Mouse (Mus musculus) forebrain, embryonic 14.5 days (tissue): ENCODE data around the gene Kcnk5. TPM values are rescaled to one million over a fixed set of nuclear protein-coding genes. Genes with fewer than 3 reads are reported as not detected.

ENCODE experiments used
- ATAC-seq: fragments of 200-750 bp; cut with Nextera tagmentation; 2 replicates; pipeline ENCODE4 v1.8.0; 2017; ENCODE audit warnings: mild to moderate bottlenecking, moderate library complexity
- DNase-seq: peaks from one replicate; pipeline ENCODE4 v3.0.0-alpha.2; 2015; ENCODE audit warnings: low spot score
- H3K27ac ChIP-seq: fragments of 300-500 bp; sonication (generic); 2 replicates; pipeline ENCODE4 v1.5.1; 2014; ENCODE audit warnings: low read depth, mild to moderate bottlenecking, control low read depth, low read length, moderate library complexity
- H3K27me3 ChIP-seq: fragments of 300-500 bp; sonication (generic); replicated peaks from 2 replicates; pipeline ENCODE4 v1.6.1; 2014; ENCODE audit warnings: low read length, control low read depth, mixed read lengths; ENCODE audit not compliant: control insufficient read depth, insufficient read depth
- H3K36me3 ChIP-seq: fragments of 300-500 bp; sonication (generic); 2 replicates; pipeline ENCODE4 v1.6.1; 2014; ENCODE audit warnings: low read length, control low read depth; ENCODE audit not compliant: control insufficient read depth, insufficient read depth
- H3K4me1 ChIP-seq: fragments of 300-500 bp; sonication (generic); 2 replicates; pipeline ENCODE4 v1.6.1; 2014; ENCODE audit warnings: antibody characterized with exemption, low read length, control low read depth; ENCODE audit not compliant: control insufficient read depth, insufficient read depth
- H3K4me2 ChIP-seq: fragments of 300-500 bp; sonication (generic); 2 replicates; pipeline ENCODE4 v1.6.1; 2014; ENCODE audit warnings: mild to moderate bottlenecking, control low read depth, low read length
- H3K4me3 ChIP-seq: fragments of 300-500 bp; sonication (generic); 2 replicates; pipeline ENCODE4 v1.5.1; 2014; ENCODE audit warnings: low read depth, low read length, control low read depth
- H3K9ac ChIP-seq: fragments of 300-500 bp; sonication (generic); 2 replicates; pipeline ENCODE4 v1.6.1; 2014; ENCODE audit warnings: mild to moderate bottlenecking, low read length, control low read depth, moderate library complexity
- H3K9me3 ChIP-seq: fragments of 300-500 bp; sonication (generic); replicated peaks from 2 replicates; pipeline ENCODE4 v1.6.1; 2016; ENCODE audit warnings: low read length, control low read depth, mixed read lengths; ENCODE audit not compliant: control insufficient read depth
- WGBS: fragments of 180-500 bp; shearing (Covaris S2); extraction: QIAGEN DNeasy Blood & Tissue Kit; methylation state at CpG from one replicate; pipeline ENCODE4 v1.1.7; 2014; 5-methylcytosine and 5-hydroxymethylcytosine counted together
- polyA plus RNA-seq: library from polyadenylated mRNA; unstranded; fragments of >200 nt; fragmentation: Nextera tagmentation; extraction: Ambion mirVana; gene quantifications from 2 replicates; pipeline ENCODE4 v1.2.1, GENCODE M21; 2014

Kcnk5 gene
- polyA plus RNA-seq, 1 experiment from 2014 or later = 2.5 TPM

DNA sequence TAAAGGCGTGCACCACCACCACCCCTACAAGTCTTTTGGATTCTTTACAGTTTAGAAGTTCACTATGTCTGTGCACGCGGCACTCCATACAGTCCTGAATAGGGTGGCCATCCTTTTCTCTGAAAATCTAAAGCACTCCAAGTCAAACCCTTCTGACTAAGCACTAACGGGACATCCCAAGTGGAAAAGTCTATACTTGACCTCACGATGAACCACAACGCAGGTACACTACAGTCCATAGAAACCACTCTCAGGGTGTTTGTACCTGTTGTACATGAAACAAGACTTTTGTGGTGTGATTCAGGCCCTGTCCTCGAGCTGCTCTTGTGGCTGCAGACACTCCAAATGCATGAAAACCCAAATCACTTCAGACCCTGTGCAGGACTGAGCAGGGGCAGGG, 6.5 kb downstream of the Kcnk5 start:
- Histone ChIP-seq H3K4me1 (peaks cover 11% of the 10 kb centered on the region), H3K4me3 (no peak overlapping the region), H3K4me2 (no peak overlapping the region), H3K36me3 (no peaks in the 10 kb centered on the region), H3K27me3 (no peaks in the 10 kb centered on the region; the same call in 1 of the 2 replicates), H3K27ac (no peak overlapping the region), H3K9ac (no peak overlapping the region), H3K9me3 (no peaks in the 10 kb centered on the region)
- 93% methylated on average over 7 of the region's 7 CpGs for WGBS
- ATAC-seq (no peak), DNase-seq (no peak)

DNA sequence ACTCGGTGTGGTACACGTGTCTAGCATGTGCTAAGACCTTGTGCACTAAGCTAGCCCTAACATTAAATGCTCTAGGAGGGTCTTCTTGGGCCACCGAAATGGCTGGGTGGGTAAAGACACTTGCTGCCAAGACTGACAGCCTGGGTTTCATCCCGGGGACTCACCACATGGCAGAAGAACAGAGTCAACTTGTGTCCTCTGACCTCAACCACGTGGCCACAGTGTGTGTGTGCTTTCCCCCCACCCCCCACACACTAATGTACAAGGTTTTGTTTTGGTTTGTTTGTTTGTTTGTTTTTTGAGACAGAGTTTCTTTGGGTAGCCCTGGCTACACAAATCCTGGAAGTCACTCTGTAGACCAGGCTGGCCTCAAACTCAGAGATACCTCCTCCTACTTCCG, 6.9 kb downstream of the Kcnk5 start:
- Histone ChIP-seq H3K27ac (no peak overlapping the region), H3K4me1 (peaks cover 9% of the 10 kb centered on the region), H3K36me3 (no peaks in the 10 kb centered on the region), H3K4me3 (no peak overlapping the region), H3K9ac (no peak overlapping the region), H3K9me3 (no peaks in the 10 kb centered on the region), H3K27me3 (no peaks in the 10 kb centered on the region; the same call in 1 of the 2 replicates), H3K4me2 (no peak overlapping the region)
- WGBS = 87% methylated on average over 6 of the region's 6 CpGs
- DNase-seq (no peak), ATAC-seq (no peak)

DNA sequence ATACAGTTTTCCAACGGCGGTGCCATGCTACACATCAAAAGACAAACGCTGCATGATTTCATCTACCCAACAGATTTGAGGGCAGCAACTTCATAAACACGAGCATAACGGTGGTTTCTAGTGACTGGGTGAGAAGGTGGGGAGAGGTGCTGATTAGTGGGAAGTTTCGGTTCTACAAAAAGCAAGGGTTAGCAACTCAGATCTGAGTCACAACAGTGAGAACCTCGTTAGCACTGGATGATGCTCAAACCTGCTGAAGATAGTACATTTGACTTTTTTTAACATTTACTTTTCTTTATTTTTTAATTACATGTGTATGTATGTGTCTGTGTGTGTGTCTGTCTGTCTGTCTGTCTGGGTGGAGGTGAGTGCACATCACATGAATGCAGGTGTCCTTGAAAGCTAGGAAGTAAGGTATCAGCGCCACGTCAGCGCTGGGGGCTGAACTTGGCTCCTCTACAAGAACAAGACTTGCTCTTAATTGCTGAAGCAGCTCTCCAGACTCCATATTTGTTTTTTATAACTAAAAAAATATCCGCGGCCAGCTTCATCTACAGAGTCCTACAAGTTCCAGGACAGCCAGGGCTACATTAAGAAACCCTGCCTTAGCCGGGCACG, 7.6 kb downstream of the Kcnk5 start:
- H3K27me3 ChIP-seq = no peaks in the 10 kb centered on the region
- no peak overlapping the region for H3K9ac ChIP-seq
- no peak overlapping the region for H3K27ac ChIP-seq
- WGBS = 85% methylated on average over 14 of the region's 14 CpGs
- H3K9me3 ChIP-seq = no peaks in the 10 kb centered on the region
- H3K4me3 ChIP-seq = no peak overlapping the region
- peaks cover 3% of the 10 kb centered on the region; the same call in 1 of the 2 replicates for H3K4me1 ChIP-seq
- no peaks in the 10 kb centered on the region for H3K36me3 ChIP-seq
- DNase-seq (no peak), ATAC-seq (no peak)
- no peak overlapping the region for H3K4me2 ChIP-seq

DNA sequence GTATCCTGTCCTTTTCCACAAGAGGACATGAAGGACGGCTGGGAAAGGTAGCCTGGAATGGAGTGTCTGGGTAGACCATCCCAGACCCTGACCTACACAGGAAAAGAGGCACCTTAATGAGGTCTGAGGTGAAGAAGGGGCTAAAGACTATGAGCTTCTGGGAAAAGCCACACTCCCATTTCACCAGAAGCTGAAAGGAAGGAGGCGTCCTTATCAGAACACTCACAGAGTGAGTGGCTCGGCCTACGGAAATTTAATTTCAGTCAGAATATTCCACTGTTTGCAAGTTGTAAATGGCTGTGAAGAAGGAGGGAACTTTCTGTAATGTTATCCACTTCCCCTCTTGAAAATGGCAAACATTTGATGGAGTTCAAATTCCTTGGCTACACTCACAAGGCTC, 8.7 kb downstream of the Kcnk5 start:
- Histone ChIP-seq H3K9me3 (no peaks in the 10 kb centered on the region), H3K36me3 (no peaks in the 10 kb centered on the region), H3K4me3 (no peak overlapping the region), H3K27me3 (no peaks in the 10 kb centered on the region), H3K4me1 (peaks cover 3% of the 10 kb centered on the region; the same call in 1 of the 2 replicates), H3K9ac (no peak overlapping the region), H3K27ac (no peak overlapping the region), H3K4me2 (no peak overlapping the region)
- whole genome bisulfite sequencing = 91% methylated on average over 4 of the region's 4 CpGs
- DNase-seq (no peak), ATAC-seq (no peak)

DNA sequence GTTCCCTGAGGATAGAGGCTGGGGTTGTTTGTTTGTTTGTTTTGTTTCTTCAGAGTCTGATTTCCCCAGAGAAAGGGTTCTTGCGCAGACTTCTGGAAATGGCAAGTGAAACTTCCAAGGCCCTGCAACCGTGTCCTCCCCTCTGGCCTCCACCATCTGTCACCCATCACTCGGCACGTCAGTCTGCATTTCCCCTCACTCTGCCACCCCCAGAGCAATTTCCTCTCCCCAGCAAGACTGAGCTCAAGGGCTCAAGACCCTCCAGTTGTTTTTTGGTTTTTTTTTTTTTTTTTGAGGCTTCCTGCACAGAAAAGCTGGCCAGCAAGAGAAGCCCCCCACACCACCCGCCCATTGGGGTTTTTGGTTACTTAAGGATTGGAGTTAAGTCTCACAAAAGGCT, 9.1 kb downstream of the Kcnk5 start:
- Histone ChIP-seq H3K4me1 (peaks cover 3% of the 10 kb centered on the region; the same call in 1 of the 2 replicates), H3K4me3 (no peak overlapping the region), H3K9me3 (no peaks in the 10 kb centered on the region), H3K36me3 (no peaks in the 10 kb centered on the region), H3K27ac (no peak overlapping the region), H3K9ac (no peak overlapping the region), H3K27me3 (no peaks in the 10 kb centered on the region), H3K4me2 (no peak overlapping the region)
- ATAC-seq (no peak), DNase-seq (no peak)
- 73% methylated on average over 5 of the region's 5 CpGs for WGBS

DNA sequence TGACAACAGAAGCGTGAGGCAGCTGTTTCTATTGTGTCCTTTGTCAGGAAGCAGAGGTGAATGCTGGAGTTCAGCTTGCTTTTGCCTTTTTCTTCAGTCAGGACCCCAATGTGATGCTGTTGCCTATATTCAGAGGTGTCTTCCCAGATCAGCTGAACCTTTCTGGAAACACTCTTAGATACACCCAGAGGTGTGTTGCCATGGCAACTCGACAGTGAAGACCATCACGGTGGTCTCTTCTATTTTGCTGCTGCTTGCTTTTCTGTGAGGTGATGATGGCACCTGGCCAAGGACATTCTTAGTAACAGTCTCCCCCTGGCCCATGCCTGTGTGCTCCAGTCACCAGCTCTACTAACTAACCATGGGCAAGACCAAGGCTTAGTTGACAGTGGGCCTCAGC, 9.8 kb downstream of the Kcnk5 start:
- WGBS = 70% methylated on average over 3 of the region's 3 CpGs
- ATAC-seq (no peak), DNase-seq (no peak)

DNA sequence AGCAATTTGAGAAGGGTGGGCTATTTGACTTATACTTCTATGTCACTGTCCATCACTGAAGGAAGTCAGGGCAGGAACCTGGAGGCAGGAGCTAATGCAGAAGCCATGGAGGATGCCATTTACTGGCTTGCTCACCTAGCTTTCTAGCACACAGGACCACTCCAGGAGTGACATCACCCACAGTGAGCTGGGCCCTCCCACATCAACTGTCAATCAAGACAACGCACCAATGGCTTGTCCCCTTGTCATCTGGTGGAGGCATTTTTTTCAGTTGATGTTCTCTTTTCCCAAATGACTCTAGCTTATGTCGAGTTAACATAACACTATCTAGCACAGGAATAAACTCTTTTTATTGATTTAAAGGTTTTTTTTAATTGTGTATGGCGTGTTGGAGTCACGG, 12.4 kb downstream of the Kcnk5 start:
- ATAC-seq (no peak), DNase-seq (no peak)
- H3K27ac ChIP-seq = no peak overlapping the region
- no peaks in the 10 kb centered on the region for H3K36me3 ChIP-seq
- no peak overlapping the region for H3K4me2 ChIP-seq
- H3K27me3 ChIP-seq = no peaks in the 10 kb centered on the region
- 96% methylated on average over 4 of the region's 4 CpGs for WGBS
- no peaks in the 10 kb centered on the region for H3K9me3 ChIP-seq
- no peak overlapping the region for H3K9ac ChIP-seq
- H3K4me1 ChIP-seq = peaks cover 3% of the 10 kb centered on the region; the same call in 1 of the 2 replicates
- H3K4me3 ChIP-seq = no peak overlapping the region

More for the DNA sequence above, 9.8 kb downstream of the Kcnk5 start:
- Histone ChIP-seq H3K4me3 (no peak overlapping the region), H3K36me3 (no peaks in the 10 kb centered on the region), H3K9me3 (no peaks in the 10 kb centered on the region), H3K4me1 (peaks cover 3% of the 10 kb centered on the region; the same call in 1 of the 2 replicates), H3K27me3 (no peaks in the 10 kb centered on the region), H3K9ac (no peak overlapping the region), H3K27ac (no peak overlapping the region), H3K4me2 (no peak overlapping the region)

DNA sequence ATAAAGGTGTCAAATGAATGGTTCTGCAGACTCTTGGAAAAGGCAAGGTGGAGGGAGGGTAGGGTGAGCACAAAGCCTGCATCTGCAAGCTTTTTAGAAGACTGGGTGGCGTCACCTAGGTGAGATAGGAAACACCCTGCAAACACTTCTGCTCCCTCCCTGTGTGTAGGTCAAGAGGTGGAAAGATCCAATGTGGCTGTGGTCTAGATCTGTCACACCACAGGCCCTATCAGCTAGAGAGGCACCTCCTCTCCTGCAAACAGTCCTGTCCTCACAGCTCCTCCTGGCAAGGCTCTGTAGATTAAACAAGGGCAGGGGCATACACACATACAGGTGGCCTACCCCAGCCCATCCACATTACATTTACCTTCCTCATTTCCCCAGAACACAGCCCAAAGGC, 13.1 kb downstream of the Kcnk5 start:
- peaks cover 3% of the 10 kb centered on the region; the same call in 1 of the 2 replicates for H3K4me1 ChIP-seq
- 83% methylated on average over 1 of the region's 1 CpGs for WGBS
- no peaks in the 10 kb centered on the region for H3K9me3 ChIP-seq
- no peak overlapping the region for H3K27ac ChIP-seq
- no peak overlapping the region for H3K4me3 ChIP-seq
- H3K36me3 ChIP-seq = no peaks in the 10 kb centered on the region
- H3K4me2 ChIP-seq = no peak overlapping the region
- H3K27me3 ChIP-seq = no peaks in the 10 kb centered on the region
- no peak overlapping the region for H3K9ac ChIP-seq
- ATAC-seq (no peak), DNase-seq (no peak)

DNA sequence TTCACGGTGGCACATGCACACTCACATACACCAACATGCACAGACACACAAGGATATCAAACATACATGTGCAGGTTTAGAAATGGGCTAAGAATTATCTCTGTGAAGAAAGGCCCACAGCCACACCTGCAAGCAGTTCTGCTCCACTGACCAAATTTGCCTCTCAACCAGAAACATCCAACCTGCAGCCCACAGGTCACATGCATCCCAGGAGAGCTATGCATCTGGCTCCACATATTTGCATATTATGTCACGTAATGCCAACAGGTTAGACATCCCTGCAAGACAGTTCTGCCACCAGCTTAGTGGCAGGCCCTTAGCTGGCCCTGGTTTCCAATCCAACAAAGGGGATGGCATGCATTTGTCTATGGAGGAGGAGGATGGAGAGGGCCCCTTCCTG, 13.6 kb downstream of the Kcnk5 start:
- Histone ChIP-seq H3K4me1 (peaks cover 3% of the 10 kb centered on the region; the same call in 1 of the 2 replicates), H3K36me3 (no peaks in the 10 kb centered on the region), H3K27me3 (no peaks in the 10 kb centered on the region), H3K9ac (no peak overlapping the region), H3K27ac (no peak overlapping the region), H3K9me3 (no peaks in the 10 kb centered on the region), H3K4me3 (no peak overlapping the region), H3K4me2 (no peak overlapping the region)
- DNase-seq (no peak), ATAC-seq (no peak)
- WGBS = 86% methylated on average over 2 of the region's 2 CpGs
